ENCODE assay signal across 9 mouse cellular contexts in the genomic region with DNA sequence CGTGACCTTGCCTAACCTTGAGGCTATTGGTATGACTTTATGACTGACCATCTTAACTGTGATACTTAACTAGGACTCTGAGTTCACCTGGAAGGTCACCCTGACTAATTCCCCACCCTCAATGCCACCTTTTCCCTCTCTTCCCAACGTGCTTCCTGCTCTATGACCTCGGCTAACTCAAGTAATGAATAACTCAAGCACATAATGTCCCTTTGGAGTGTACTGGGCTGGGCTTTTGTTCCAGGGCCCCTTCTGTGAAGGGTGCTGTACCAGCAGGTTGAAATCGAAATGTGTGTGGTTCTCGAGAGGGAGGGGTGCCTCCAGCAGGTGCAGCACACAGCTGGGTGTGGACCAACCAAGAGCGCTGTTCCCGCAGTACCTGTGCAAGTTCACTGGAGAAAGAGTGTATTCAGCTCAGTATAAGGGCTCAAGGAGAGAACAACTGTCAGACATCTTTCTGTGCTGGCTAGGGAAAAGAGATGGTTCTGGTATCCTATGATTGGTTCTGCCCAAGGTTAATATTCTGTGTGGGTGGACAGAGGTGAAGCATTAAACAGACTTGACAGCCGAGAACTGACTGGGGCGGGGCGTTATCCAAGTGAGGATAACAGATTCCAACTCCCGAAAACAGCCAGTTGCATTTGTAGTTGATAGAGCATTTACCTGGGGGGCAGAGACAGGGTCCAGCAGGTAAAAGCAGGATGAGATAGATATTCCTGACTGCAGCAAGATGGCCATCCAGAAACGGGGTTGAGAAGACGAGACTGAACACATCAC. TPM values are rescaled to one million over a fixed set of nuclear protein-coding genes. Genes with fewer than 3 reads are reported as not detected.
DNase-seq lines count a peak whose midpoint lies in the region; ATAC-seq and TF ChIP-seq lines count a peak whose summit lies in the region.
"Had no signal": no experiment of that assay in that cellular context is flagged by ENCODE, and none has a peak within 500 bp of the region (broad histone marks: within the 10 kb centered on the region; RNA-seq: fewer than 3 reads in every experiment).

No protein-coding gene starts in this region.

- H3K9me3 ChIP-seq in forebrain, embryonic 13.5 days (replicated peaks), result no peaks in the 10 kb centered on the region
- no peaks in the 10 kb centered on the region for H3K9me3 ChIP-seq in forebrain, embryonic 11.5 days (ENCODE audit: control insufficient read depth, low read length)
- no peaks in the 10 kb centered on the region for H3K9me3 ChIP-seq in midbrain, embryonic 10.5 days (replicated peaks)
- no peaks in the 10 kb centered on the region for H3K9me3 ChIP-seq in midbrain, embryonic 16.5 days (replicated peaks; ENCODE audit: control insufficient read depth, low read length, poor library complexity, severe bottlenecking)
- no peaks in the 10 kb centered on the region for H3K9me3 ChIP-seq in kidney, postnatal 0 days (replicated peaks; ENCODE audit: low read length)
- no peaks in the 10 kb centered on the region for H3K9me3 ChIP-seq in limb, embryonic 10.5 days (replicated peaks)
- H3K9me3 ChIP-seq: embryonic facial prominence, embryonic 13.5 days had no signal

- peak; percentile 13; the same call in 1 of the 2 replicates for TF ChIP-seq CTCF in kidney, postnatal 0 days (IDR thresholded peaks at IDR 0.05; ENCODE audit: low read depth)
- TF ChIP-seq CTCF in small intestine, adult 2 months (IDR thresholded peaks at IDR 0.05; ENCODE audit: extremely low read depth, insufficient read length, insufficient replicate concordance, low read depth, low read length), result no peak

- WGBS in forebrain, embryonic 13.5 days, result 77% methylated on average over 13 of the region's 13 CpGs
- 74% methylated on average over 13 of the region's 13 CpGs for WGBS in forebrain, embryonic 11.5 days
- WGBS in midbrain, embryonic 10.5 days, result 85% methylated on average over 13 of the region's 13 CpGs
- 77% methylated on average over 13 of the region's 13 CpGs for WGBS in midbrain, embryonic 16.5 days
- WGBS in kidney, postnatal 0 days, result 49% methylated on average over 13 of the region's 13 CpGs
- 27% methylated on average over 13 of the region's 13 CpGs for WGBS in small intestine, adult 2 months
- 80% methylated on average over 13 of the region's 13 CpGs for WGBS in limb, embryonic 10.5 days

- no peaks in the 10 kb centered on the region for H3K36me3 ChIP-seq in forebrain, embryonic 13.5 days (ENCODE audit: poor library complexity, severe bottlenecking)
- no peaks in the 10 kb centered on the region for H3K36me3 ChIP-seq in forebrain, embryonic 11.5 days (ENCODE audit: control insufficient read depth, insufficient read depth, low read length)
- H3K36me3 ChIP-seq in midbrain, embryonic 10.5 days, result no peaks in the 10 kb centered on the region
- H3K36me3 ChIP-seq in midbrain, embryonic 16.5 days (ENCODE audit: control insufficient read depth, insufficient read depth, low read length), result no peaks in the 10 kb centered on the region
- no peaks in the 10 kb centered on the region for H3K36me3 ChIP-seq in kidney, postnatal 0 days (ENCODE audit: insufficient read depth, low read length)
- peaks cover 6% of the 10 kb centered on the region for H3K36me3 ChIP-seq in small intestine, adult 2 months (ENCODE audit: control insufficient read depth, insufficient read depth, low read length)
- H3K36me3 ChIP-seq in limb, embryonic 10.5 days, result no peaks in the 10 kb centered on the region
- H3K36me3 ChIP-seq: embryonic facial prominence, embryonic 13.5 days had no signal

- no peak for DNase-seq in forebrain, embryonic 11.5 days (ENCODE audit: low spot score)
- DNase-seq in midbrain, embryonic 10.5 days (ENCODE audit: low spot score), result no peak
- DNase-seq in kidney, postnatal 0 days (ENCODE audit: low spot score), result peak; percentile 67
- DNase-seq in limb, embryonic 10.5 days (ENCODE audit: low spot score), result no peak
- no peak for DNase-seq in right cerebral cortex, postnatal 14 days

- H3K27me3 ChIP-seq in forebrain, embryonic 13.5 days, result peaks cover 14% of the 10 kb centered on the region; the same call in 1 of the 2 replicates
- H3K27me3 ChIP-seq in forebrain, embryonic 11.5 days (ENCODE audit: control insufficient read depth, insufficient read depth, low read length), result no peaks in the 10 kb centered on the region; the same call in 1 of the 2 replicates
- peaks cover 62% of the 10 kb centered on the region for H3K27me3 ChIP-seq in midbrain, embryonic 10.5 days (ENCODE audit: low read depth, poor library complexity, severe bottlenecking)
- H3K27me3 ChIP-seq in midbrain, embryonic 16.5 days (ENCODE audit: control insufficient read depth, insufficient read depth, low read depth, low read length), result no peaks in the 10 kb centered on the region
- H3K27me3 ChIP-seq in kidney, postnatal 0 days (ENCODE audit: insufficient read depth, low read length), result no peaks in the 10 kb centered on the region
- H3K27me3 ChIP-seq in small intestine, adult 2 months (ENCODE audit: control insufficient read depth, insufficient read depth, low read length), result no peaks in the 10 kb centered on the region
- H3K27me3 ChIP-seq in limb, embryonic 10.5 days (ENCODE audit: low read depth, poor library complexity, severe bottlenecking), result peaks cover 61% of the 10 kb centered on the region

- no peak overlapping the region for H3K4me3 ChIP-seq in forebrain, embryonic 13.5 days
- no peak overlapping the region for H3K4me3 ChIP-seq in forebrain, embryonic 11.5 days (ENCODE audit: low read depth, low read length)
- H3K4me3 ChIP-seq in midbrain, embryonic 10.5 days, result no peak overlapping the region
- H3K4me3 ChIP-seq in midbrain, embryonic 16.5 days (ENCODE audit: low read depth, low read length), result no peak overlapping the region
- H3K4me3 ChIP-seq in kidney, postnatal 0 days (replicated peaks; ENCODE audit: low read depth, low read length), result no peak overlapping the region
- H3K4me3 ChIP-seq in small intestine, adult 2 months (ENCODE audit: low read depth, low read length), result peak overlapping the region; percentile 46
- H3K4me3 ChIP-seq in limb, embryonic 10.5 days, result no peak overlapping the region
- H3K4me3 ChIP-seq: embryonic facial prominence, embryonic 13.5 days had no signal

- H3K4me1 ChIP-seq in forebrain, embryonic 13.5 days, result peaks cover 26% of the 10 kb centered on the region
- peaks cover 9% of the 10 kb centered on the region for H3K4me1 ChIP-seq in forebrain, embryonic 11.5 days (replicated peaks; ENCODE audit: control insufficient read depth, insufficient read depth, low read length)
- peaks cover 44% of the 10 kb centered on the region for H3K4me1 ChIP-seq in midbrain, embryonic 10.5 days
- peaks cover 23% of the 10 kb centered on the region for H3K4me1 ChIP-seq in midbrain, embryonic 16.5 days (ENCODE audit: control insufficient read depth, insufficient read depth, low read length)
- no peaks in the 10 kb centered on the region for H3K4me1 ChIP-seq in kidney, postnatal 0 days (replicated peaks; ENCODE audit: insufficient read depth, low read length)
- H3K4me1 ChIP-seq in small intestine, adult 2 months (ENCODE audit: control insufficient read depth, insufficient read depth, insufficient read length, low read length), result peaks cover 16% of the 10 kb centered on the region
- H3K4me1 ChIP-seq in limb, embryonic 10.5 days, result peaks cover 19% of the 10 kb centered on the region

- TF ChIP-seq POLR2A in small intestine, adult 2 months (IDR thresholded peaks at IDR 0.05; ENCODE audit: low read depth, low read length), result 0 out of 2 replicates have a peak, but pooled peaks have one; percentile 52

- H3K4me2 ChIP-seq in forebrain, embryonic 13.5 days, result 0 out of 2 replicates have a peak overlapping the region, but pooled peaks have one; percentile 31
- H3K4me2 ChIP-seq in forebrain, embryonic 11.5 days (ENCODE audit: low read depth, low read length, severe bottlenecking), result no peak overlapping the region
- no peak overlapping the region for H3K4me2 ChIP-seq in midbrain, embryonic 16.5 days (ENCODE audit: low read length)
- peak overlapping the region; percentile 40; the same call in 1 of the 2 replicates for H3K4me2 ChIP-seq in kidney, postnatal 0 days (ENCODE audit: low read length)
- H3K4me2 ChIP-seq: embryonic facial prominence, embryonic 13.5 days had no signal

- no peak overlapping the region for H3K27ac ChIP-seq in forebrain, embryonic 13.5 days
- H3K27ac ChIP-seq in forebrain, embryonic 11.5 days (ENCODE audit: low read depth, low read length), result no peak overlapping the region
- H3K27ac ChIP-seq in midbrain, embryonic 10.5 days (replicated peaks), result 0 out of 2 replicates have a peak overlapping the region, but pooled peaks have one; percentile 46
- no peak overlapping the region for H3K27ac ChIP-seq in midbrain, embryonic 16.5 days (ENCODE audit: low read length)
- peak overlapping the region; percentile 91 for H3K27ac ChIP-seq in kidney, postnatal 0 days
- H3K27ac ChIP-seq in small intestine, adult 2 months (ENCODE audit: insufficient read depth, low read depth, low read length), result peak overlapping the region; percentile 98
- no peak overlapping the region for H3K27ac ChIP-seq in limb, embryonic 10.5 days
- H3K27ac ChIP-seq: embryonic facial prominence, embryonic 13.5 days had no signal

- H3K9ac ChIP-seq in forebrain, embryonic 13.5 days, result no peak overlapping the region
- no peak overlapping the region for H3K9ac ChIP-seq in forebrain, embryonic 11.5 days (ENCODE audit: low read length)
- H3K9ac ChIP-seq in midbrain, embryonic 16.5 days (ENCODE audit: low read depth, low read length), result no peak overlapping the region
- peak overlapping the region; percentile 37; the same call in 1 of the 2 replicates for H3K9ac ChIP-seq in kidney, postnatal 0 days (ENCODE audit: low read depth, low read length)
- H3K9ac ChIP-seq: embryonic facial prominence, embryonic 13.5 days had no signal

- no peak for ATAC-seq in forebrain, embryonic 13.5 days
- no peak for ATAC-seq in forebrain, embryonic 11.5 days (replicated peaks; ENCODE audit: low FRiP score)
- no peak for ATAC-seq in midbrain, embryonic 16.5 days
- ATAC-seq in kidney, postnatal 0 days (replicated peaks; ENCODE audit: low FRiP score, low read depth), result peak; percentile 44

RNA-seq across cellular contexts. Expression of a gene that starts 3.0 kb away (rescaled TPM):
- 34.0 and 41.6 TPM in 2 replicates for polyA plus RNA-seq in forebrain, embryonic 13.5 days (2015; fragmentation: Nextera tagmentation; extraction: Ambion mirVana)
- polyA plus RNA-seq in forebrain, embryonic 11.5 days (2014; fragmentation: Nextera tagmentation; extraction: Ambion mirVana), result 14.3 and 17.8 TPM in 2 replicates
- polyA plus RNA-seq in midbrain, embryonic 10.5 days (2016; fragmentation: Nextera tagmentation; extraction: Ambion mirVana), result 18.7 and 26.8 TPM in 2 replicates
- polyA plus RNA-seq in midbrain, embryonic 16.5 days (2015; fragmentation: Nextera tagmentation; extraction: Ambion mirVana), result 238 and 311 TPM in 2 replicates
- polyA plus RNA-seq in kidney, postnatal 0 days (2015; fragmentation: Nextera tagmentation; extraction: Ambion mirVana), result 720 and 731 TPM in 2 replicates
- 204 and 369 TPM in 2 replicates for polyA plus RNA-seq in small intestine, adult 2 months (2012; rRNA removed)
- 1.7 and 2.6 TPM in 2 replicates for polyA plus RNA-seq in limb, embryonic 10.5 days (2016; fragmentation: Nextera tagmentation; extraction: Ambion mirVana)

Comparison
In these comparisons a context has a peak if more than half of its experiments do, and no peak if none do; other contexts are left out.
1. H3K27ac ChIP-seq: peak in midbrain, embryonic 10.5 days (single experiment), kidney, postnatal 0 days (single experiment) and small intestine, adult 2 months (single experiment); none in forebrain, embryonic 13.5 days (single experiment), forebrain, embryonic 11.5 days (single experiment), midbrain, embryonic 16.5 days (single experiment) and limb, embryonic 10.5 days (single experiment).
2. H3K4me2 ChIP-seq: peak in forebrain, embryonic 13.5 days (single experiment) and kidney, postnatal 0 days (single experiment); none in forebrain, embryonic 11.5 days (single experiment) and midbrain, embryonic 16.5 days (single experiment).